Mouse (Mus musculus) ES-E14 (cell line): ENCODE results near the gene Cdc6.

ENCODE experiments used
- CHD2 ChIP-seq: IDR thresholded peaks from 2 replicates; pipeline ENCODE4 v1.6.1; 2014; ENCODE audit warnings: mild to moderate bottlenecking, low read depth, low read length, inconsistent platforms
- HCFC1 ChIP-seq: IDR thresholded peaks from 2 replicates; pipeline ENCODE4 v1.6.1; 2012; ENCODE audit warnings: low read length, inconsistent platforms, borderline replicate concordance; ENCODE audit not compliant: insufficient read depth
- MAFK ChIP-seq: IDR thresholded peaks from 2 replicates; pipeline ENCODE4 v1.6.1; 2014; ENCODE audit warnings: mild to moderate bottlenecking, low read depth, low read length, inconsistent platforms; ENCODE audit not compliant: insufficient read depth
- ZC3H11A ChIP-seq: IDR thresholded peaks from 2 replicates; pipeline ENCODE4 v1.6.1; 2012; ENCODE audit warnings: low read depth, mild to moderate bottlenecking, inconsistent platforms, low read length, borderline replicate concordance
- ZNF384 ChIP-seq: IDR thresholded peaks from 2 replicates; pipeline ENCODE4 v1.6.1; 2012; ENCODE audit warnings: low read depth, low read length, inconsistent platforms

DNA sequence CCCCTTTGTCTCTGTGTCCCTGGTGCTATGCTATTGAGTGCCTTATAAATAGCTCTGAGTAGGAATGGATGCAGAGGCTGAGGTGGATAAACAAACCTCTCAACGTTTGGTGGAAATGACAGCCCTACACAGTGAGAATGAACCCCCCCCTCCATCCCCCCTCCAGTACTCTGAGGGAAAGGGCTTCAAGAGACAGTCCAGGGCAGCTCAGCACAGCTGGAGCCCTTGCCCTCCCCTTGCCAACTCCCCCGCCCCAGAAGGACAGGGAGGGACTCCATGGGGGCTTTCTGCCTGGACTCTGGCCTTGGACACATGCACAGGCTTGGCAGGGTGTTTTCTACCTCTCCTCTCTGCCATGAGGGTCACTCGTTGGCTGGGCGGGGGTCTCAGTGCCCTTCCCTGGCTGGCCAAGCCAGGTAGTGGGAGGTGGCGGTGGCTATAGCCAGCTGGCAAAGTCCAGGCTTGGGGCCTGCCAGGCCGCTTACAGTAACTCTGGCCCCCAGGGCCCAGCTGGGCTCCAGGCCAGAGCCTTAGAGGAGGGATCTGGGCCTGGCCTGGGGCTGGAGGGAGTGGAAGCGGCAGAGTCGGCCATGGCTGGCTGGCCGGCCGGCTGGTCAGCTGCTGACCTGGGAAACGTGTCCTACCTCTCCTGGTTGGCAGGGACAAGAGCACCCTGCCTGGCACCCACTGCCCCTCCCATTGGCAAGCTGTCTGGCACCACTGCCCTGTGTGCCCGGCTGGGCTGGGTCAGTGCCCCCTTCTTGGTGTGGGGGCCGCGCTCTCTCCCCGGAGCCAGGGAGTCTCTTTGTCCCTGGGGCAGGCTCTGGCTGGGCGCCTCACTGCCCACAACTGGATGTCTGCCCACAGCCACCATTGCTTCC is 43.7 kb downstream of the Cdc6 start:
- TF ChIP-seq ZC3H11A (no peak), MAFK (no peak), CHD2 (no peak), HCFC1 (no peak), ZNF384 (no peak)
